Mouse (Mus musculus) frontal cortex, adult (tissue): ENCODE results near the gene Gm11983.
"Not testable (repeated sequence)": the region's sequence is repeated elsewhere in the genome, so short reads cannot be mapped to it uniquely, and the experiment has no call there.

Source experiments
- ATAC-seq: cut with Nextera tagmentation; 2 replicates; pipeline ENCODE4 v1.9.2; 2017; ENCODE audit warnings: mild to moderate bottlenecking, moderate library complexity, mixed read lengths; ENCODE audit not compliant: low TSS enrichment

Gm11983 gene

GRCm38 (mm10) chr11:6837554-6837953 is at the start of gene Gm11983:
Gm11983 (minus strand) TSS chr11:6837654.
- no peak for ATAC-seq

- ATAC-seq, result not testable (repeated sequence)
Measured at GRCm38 (mm10) chr11:6883045-6883444, 45.6 kb upstream of the Gm11983 start.

GRCm38 (mm10) chr11:6881614-6882013 is 44.2 kb upstream of the Gm11983 start:
- ATAC-seq, result no peak

GRCm38 (mm10) chr11:6877740-6878139 is 40.3 kb upstream of the Gm11983 start:
- no peak for ATAC-seq

- no peak for ATAC-seq
Measured at GRCm38 (mm10) chr11:6870947-6871346, 33.5 kb upstream of the Gm11983 start.

- ATAC-seq, result no peak
Measured at GRCm38 (mm10) chr11:6865536-6865935, 28.1 kb upstream of the Gm11983 start.

GRCm38 (mm10) chr11:6862185-6862584 is 24.7 kb upstream of the Gm11983 start:
- ATAC-seq, result peak; percentile 57; the same call in 1 of the 2 replicates

GRCm38 (mm10) chr11:6859898-6860858 is 22.7 kb upstream of the Gm11983 start:
- ATAC-seq, result no peak

GRCm38 (mm10) chr11:6859096-6859495 is 21.6 kb upstream of the Gm11983 start:
- no peak for ATAC-seq

GRCm38 (mm10) chr11:6855942-6856341 is 18.5 kb upstream of the Gm11983 start:
- ATAC-seq, result no peak

- ATAC-seq, result not testable (repeated sequence)
Measured at GRCm38 (mm10) chr11:6853366-6853765, 15.9 kb upstream of the Gm11983 start.

- ATAC-seq, result no peak
Measured at GRCm38 (mm10) chr11:6843831-6844230, 6.4 kb upstream of the Gm11983 start.

- ATAC-seq, result peak; percentile 83
Measured at GRCm38 (mm10) chr11:6842160-6842559, 4.7 kb upstream of the Gm11983 start.

- peak; percentile 47; the same call in 1 of the 2 replicates for ATAC-seq
Measured at GRCm38 (mm10) chr11:6840775-6841174, 3.3 kb upstream of the Gm11983 start.

GRCm38 (mm10) chr11:6834636-6835035 is 2.8 kb downstream of the Gm11983 start:
- ATAC-seq, result peak; percentile 41; the same call in 1 of the 2 replicates

GRCm38 (mm10) chr11:6833731-6834130 is 3.7 kb downstream of the Gm11983 start:
- no peak for ATAC-seq

GRCm38 (mm10) chr11:6831931-6832330 is 5.5 kb downstream of the Gm11983 start:
- ATAC-seq, result no peak

- no peak for ATAC-seq
Measured at GRCm38 (mm10) chr11:6828196-6828595, 9.3 kb downstream of the Gm11983 start.

- peak; percentile 65 for ATAC-seq
Measured at GRCm38 (mm10) chr11:6826157-6826556, 11.3 kb downstream of the Gm11983 start.

- ATAC-seq, result no peak
Measured at GRCm38 (mm10) chr11:6823176-6823575, 14.3 kb downstream of the Gm11983 start.

GRCm38 (mm10) chr11:6814486-6814885 is 23.0 kb downstream of the Gm11983 start:
- ATAC-seq, result no peak

- not testable (repeated sequence) for ATAC-seq
Measured at GRCm38 (mm10) chr11:6802879-6803278, 34.6 kb downstream of the Gm11983 start.

GRCm38 (mm10) chr11:6790690-6791089 is 46.8 kb downstream of the Gm11983 start:
- no peak for ATAC-seq
